Mouse (Mus musculus): ENCODE results near the gene Ccdc190.
A peak's percentile ranks its signal among the peaks of the same experiment; 100 is the strongest.

Gene Ccdc190

DNA sequence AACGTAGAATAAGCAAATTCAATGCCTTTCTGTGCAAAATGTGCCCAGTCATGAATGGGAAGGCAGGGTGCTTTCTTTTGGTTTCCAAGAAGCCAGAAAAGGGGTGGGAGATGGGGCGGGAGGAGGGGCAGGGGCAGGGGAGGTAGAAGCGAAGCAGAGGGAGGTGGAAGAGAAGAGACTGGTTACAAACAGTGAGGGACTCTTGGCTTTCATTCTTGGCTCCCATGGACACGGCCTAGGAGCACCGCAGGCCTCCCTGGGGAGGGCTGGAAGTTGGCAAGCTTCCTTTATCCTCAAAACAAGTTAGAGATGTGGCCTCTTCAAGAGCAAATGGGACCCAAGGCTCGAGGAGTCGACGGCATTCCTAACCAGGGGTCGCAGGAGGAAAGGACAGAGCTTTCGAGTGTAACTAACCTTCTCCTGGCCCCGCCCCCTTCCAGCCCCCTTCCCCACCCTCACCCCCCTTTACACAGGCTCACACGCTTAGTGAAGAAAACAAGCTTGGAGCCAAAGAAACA, at the start of gene Ccdc190:
Ccdc190 (plus strand) TSS at position 195 of the 518 bp plus-strand sequence.
- no peak for DNase-seq

DNA sequence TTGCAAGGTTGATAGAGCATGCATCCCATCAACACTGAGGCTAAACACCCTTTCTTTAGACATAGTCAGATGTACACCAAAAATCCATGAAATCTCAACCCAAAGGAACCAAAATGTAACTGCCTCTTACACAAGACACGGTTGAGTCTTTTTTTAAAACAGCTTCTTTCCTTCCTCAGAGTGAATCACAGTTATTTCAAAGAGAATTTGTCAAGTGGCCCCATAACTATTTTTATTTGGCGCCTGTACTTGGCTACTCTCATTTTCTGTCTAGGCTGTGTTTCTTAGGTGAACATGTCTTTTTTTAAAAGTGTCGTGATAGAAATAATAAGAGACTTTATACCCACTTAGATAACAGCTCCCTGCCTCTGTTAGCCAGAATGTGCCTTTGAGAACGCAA, 49.4 kb upstream of the Ccdc190 start:
- no peak for DNase-seq

DNA sequence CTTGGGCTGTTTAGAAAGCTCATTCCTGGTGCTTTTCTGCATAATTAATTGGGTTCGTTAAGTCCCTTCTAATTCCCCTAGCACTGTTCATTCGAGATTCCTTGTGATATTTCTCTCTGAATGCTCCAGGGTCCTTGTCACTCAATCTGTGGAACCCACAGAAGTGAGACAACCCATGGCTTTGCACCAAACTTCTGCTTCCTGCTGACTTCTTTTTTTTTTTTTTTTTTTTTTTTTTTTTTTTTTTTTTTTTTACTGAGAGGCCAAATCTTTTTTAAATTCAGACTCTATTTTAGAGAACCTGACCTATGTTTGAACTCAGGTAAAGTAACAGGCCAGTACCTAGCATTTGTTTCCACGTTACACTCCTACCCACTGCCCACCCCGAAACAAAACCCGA, 48.3 kb upstream of the Ccdc190 start:
- no peak for DNase-seq

DNA sequence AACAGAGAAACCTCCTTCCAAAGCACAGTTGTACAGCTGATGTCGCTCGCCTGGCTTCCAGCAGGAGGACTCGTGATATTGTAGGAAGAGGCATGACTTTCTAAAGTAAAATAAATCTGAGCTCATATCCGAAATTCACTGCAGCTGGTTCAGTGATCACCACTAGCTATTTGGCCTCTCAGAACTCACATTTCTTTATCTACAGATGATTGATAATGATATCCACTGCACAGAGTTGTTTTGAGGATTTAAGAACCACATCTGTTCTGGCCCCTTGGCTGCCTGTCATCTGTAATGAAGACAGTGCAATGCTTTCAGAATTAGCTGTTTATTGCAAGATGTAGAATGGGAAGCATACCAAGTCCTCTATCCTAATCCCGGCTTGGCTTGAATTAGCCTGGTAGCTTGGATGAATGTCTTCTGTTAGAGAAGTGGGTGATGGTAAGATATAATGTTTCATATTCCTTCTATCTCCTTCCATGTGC, 45.3 kb upstream of the Ccdc190 start:
- DNase-seq: no peak

DNA sequence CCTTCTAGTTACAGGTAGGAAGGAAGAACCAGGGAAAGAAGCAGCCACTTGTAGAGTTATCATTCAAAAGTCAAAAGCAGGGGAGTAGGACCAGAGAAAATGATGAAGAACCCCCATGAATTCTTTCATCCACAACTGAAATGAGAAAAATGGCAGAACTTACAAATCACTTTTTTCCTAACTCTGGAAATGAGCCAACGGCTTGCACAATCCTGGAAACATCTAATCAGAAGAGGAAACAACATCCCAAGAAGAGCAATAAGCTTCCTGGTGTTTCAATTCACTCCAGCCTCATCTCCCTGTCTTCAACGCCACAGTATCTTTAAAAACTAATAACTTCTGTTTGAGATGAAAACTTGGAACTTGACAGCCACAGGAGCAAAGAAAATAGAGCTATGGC, 39.2 kb upstream of the Ccdc190 start:
- DNase-seq: no peak

- no peak for DNase-seq
These were observed 34.5 kb upstream of the Ccdc190 start for GRCm38 (mm10) chr1:169893976-169894375.

DNA sequence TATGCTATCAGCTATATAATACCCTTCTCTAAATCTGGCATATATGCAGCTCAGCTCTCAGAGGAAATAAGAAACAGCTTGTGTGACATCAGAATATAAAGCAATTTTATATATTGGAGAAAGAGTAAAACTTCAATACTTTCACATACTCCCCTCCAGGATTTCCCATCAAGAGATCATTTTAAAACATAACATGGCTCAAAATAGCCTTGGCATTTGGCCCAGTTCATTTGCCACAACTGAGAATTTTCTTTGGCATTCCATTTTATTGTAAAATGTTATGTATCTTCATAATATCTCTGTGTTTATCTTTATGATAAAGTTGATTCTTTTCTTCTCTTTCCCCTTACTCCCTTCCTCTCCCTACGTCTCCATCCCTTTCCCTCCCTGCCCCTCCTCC, 32.8 kb upstream of the Ccdc190 start:
- no peak for DNase-seq

DNA sequence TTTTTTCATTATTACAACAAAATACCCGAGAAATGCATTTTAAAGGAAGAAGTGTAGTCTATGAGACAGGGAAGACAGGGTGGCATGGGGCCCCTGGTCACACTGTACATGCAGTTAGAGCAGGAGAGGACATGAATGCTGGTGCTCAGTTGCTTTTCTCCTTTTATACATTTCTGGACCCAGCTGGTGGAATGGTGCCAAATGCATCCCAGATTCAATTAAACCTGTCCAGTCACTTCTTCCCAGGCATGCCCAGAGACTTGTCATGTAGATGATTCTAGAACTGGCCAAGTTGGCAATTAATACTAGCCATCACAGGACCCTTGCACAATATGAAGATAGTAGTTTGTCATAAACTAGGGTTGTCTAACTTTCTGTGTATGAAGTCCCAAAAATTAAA, 30.5 kb upstream of the Ccdc190 start:
- DNase-seq: no peak

- no peak for DNase-seq
These were observed 29.8 kb upstream of the Ccdc190 start for GRCm38 (mm10) chr1:169898607-169899006.

DNA sequence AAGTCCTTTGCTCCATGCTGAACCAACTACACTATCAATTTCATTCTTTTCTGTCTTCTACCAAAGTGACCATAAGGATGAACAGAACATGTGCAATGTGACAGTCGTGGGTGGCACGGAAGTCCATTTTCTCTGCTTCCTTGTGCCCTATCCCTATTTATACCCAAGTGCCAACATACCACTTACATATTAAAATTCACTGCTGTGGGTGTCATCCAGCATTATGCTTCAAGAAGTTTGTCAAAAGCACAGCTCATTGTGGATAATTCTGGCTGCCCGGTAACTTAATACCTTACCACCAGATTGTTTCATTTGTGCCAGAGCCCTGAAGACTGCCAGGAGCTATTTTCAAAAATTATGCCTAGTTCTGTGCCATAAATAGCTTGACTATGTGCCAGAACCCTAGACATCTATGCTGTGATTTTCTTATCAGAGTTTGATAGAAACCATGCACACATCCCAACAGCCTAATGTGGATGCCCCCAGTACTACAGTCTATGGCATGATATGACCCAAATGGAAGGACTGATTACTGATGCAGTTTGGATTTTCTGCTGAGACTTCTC, 27.6 kb upstream of the Ccdc190 start:
- DNase-seq: no peak

DNA sequence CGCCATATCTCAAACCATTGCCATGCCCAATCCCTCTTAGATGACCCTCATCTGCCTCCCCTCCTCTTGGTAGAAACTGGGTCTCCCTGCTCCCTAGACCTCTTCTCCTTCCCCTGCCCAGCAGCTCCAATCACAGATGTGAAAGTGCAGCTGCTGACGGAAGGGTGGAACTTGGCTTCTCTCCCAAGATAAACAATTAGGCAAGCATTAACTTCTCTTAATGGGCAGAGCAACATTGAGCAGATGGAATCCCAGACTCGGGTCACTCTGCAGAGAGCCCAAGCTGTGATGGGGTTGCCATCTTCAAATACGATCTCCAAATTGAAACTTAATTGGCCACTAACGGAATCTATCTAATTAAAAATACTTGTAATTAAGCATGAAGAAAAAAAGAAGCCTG, 19.3 kb upstream of the Ccdc190 start:
- no peak for DNase-seq

DNA sequence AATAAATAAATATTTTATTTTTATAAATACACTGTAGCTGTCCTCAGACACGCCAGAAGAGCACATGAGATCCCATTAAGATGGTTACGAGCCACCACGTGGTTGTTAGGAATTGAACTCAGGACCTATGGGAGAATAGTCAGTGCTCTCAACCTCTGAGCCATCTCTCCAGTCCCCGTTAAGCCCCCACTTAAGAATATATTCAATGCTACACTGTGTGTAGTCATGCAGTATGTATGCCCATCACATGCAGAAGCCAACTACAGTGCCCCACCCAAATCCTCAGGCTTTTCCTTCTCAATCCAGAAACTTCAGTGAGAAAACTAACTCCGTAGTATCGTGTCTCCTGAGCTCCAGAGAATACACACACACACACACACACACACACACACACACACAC, 18.8 kb upstream of the Ccdc190 start:
- no peak for DNase-seq

- no peak for DNase-seq
These were observed 17.7 kb upstream of the Ccdc190 start for GRCm38 (mm10) chr1:169910751-169911150.

DNA sequence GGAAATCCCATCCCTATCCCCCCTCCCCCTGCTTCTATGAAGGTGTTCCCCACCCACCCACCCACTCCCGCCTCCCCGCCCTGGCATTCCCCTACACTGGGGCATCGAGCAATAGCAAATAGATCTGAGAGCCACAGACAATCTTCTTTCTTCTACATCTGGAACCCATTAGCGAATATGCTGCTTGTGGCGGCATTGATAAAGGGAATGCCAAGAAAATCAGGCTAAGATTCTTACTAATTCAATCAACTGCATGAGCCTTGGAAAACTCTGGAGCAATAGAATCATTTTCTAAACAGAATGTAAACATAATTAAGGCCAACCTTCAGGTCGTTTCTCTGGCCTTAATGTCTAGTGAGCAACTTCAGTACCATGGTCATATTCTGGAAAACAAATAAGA, 16.9 kb upstream of the Ccdc190 start:
- DNase-seq: no peak

DNA sequence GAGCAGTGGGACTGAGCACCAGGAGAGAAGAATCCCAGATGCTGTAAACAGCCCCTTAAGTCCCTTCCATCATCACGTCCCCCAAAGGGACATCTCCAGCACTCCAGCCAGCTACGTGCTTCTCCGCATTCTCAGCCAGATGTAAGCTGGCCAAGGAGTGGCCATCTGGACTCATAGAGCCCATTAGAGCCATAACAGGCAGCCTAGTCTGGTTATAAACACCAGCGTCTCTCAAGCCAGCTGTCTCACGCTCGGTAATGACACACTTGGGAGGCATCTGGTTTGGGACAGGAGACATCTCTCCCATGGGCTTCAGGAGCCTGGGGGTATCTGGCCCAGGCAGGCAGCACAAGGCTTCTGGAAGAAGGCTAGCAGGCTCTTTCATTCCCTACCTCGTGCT, 11.8 kb upstream of the Ccdc190 start:
- DNase-seq: no peak

DNA sequence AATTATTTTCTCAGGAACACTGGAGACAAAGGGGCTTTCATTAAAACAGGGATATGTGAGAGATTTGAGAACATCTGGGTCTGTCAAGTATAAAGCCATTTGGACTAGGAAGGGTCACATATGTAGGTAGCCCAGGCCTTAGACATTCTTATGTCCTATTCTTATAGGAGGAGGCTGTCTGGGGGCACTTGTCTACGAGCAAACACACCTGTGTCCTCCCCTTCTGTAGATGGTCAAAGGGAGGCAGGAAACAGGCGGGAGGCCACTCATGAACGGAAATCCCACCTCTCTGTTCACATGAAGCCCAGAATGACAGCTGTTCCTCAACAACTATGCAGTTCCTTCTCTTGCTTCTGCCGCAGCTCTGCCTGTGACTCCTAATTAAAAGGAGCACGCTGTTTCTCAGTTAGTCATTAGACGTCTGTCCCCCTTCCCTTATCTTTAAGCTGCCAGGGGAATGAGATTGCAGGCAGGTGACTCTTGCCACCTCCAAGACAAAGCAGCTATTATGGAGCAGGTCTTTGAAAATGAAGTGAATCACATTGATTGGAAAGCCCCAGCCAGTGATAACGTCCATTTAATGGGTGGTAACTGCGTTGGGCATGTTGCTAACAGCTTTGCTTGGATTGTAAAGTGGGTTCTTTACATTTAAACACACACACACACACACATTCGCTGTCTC, 11.2 kb upstream of the Ccdc190 start:
- DNase-seq: no peak

- no peak for DNase-seq
These were observed 10.4 kb upstream of the Ccdc190 start for GRCm38 (mm10) chr1:169917998-169918397.

DNA sequence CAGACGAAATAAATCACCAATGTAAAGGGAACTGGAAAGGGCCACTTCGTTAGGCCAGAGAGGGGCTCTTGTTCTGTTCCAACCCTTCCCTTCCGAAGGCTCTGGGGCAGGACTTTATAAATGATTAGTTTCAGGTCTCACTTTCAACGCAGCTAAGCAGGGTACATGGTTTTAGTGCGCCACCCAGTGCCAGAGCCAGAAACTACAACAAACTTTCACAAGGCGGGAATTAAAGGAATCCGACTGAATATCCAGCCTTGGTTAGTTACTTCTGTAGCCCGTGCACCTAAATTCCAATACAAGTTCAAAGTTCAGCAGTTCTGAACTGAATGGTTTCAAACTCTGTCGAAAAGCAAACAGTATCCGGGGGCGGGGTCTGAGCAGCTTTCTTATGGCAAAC, 9.2 kb upstream of the Ccdc190 start:
- DNase-seq: peak; percentile 8 to 24

DNA sequence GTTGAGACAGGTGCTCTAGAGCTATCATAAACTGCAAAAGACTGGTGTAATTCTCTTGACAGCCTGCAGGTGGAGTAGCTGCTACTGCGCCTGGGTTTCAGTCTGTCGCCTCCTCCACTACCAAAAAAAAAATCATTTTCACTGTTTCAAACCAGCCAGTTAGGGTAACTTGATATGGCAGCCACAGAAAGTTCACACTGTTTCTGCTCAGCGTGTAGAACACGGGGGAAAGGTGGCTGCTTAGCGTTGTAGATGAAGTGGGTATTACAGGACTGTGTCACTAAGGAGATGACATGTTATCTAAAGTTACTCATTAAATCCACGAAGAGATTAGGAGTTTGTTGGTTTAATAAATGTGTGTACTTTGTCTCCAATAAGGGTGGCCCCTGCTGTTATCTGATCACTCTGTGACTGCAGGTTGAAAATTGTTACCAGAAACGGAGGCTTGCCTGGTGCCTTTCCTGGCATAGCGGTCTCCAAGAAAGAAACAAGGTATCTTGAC, 6.7 kb upstream of the Ccdc190 start:
- no peak for DNase-seq

GRCm38 (mm10) chr1:169924567-169924966, 3.9 kb upstream of the Ccdc190 start:
- DNase-seq: no peak

GRCm38 (mm10) chr1:169927753-169928369, 587 bp upstream of the Ccdc190 start:
- no peak for DNase-seq

DNA sequence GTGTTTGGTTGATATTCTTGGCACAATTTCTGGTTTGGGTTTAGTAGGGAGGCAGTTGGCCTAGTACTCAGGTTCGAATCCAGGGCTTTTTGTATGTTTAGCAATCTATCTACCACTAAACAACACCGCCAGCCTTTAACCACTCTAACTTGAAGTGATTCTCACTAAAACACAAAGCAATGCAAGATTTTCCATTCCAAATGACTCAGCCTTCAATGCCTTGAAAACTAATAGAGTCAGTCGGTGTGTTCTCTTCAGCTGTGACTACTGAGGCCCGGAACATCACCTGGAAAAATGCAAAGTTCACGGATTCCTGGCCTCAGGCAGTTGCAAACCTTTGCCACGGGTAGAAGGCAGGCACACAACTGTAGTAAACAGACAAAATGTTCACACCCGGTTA, 3.2 kb downstream of the Ccdc190 start:
- DNase-seq: no peak

GRCm38 (mm10) chr1:169932122-169932746, 3.8 kb downstream of the Ccdc190 start:
- no peak for DNase-seq

Data from thymus, postnatal 36 days (tissue).